In genomic region chr8:78434823-78435623, GRCm38 (mm10) we compare ENCODE assay signal across 11 mouse cellular contexts. TPM values are rescaled to one million over a fixed set of nuclear protein-coding genes. Genes with fewer than 3 reads are reported as not detected.
DNase-seq lines count a peak whose midpoint lies in the region; ATAC-seq and TF ChIP-seq lines count a peak whose summit lies in the region.
"Had no signal": no experiment of that assay in that cellular context is flagged by ENCODE, and none has a peak within 500 bp of the region (broad histone marks: within the 10 kb centered on the region; RNA-seq: fewer than 3 reads in every experiment).

No protein-coding gene starts in this region.

- 0 out of 2 replicates have a peak overlapping the region, but pooled peaks have one; percentile 9 for H3K4me3 ChIP-seq in intestine, embryonic 15.5 days (replicated peaks)
- H3K4me3 ChIP-seq in intestine, postnatal 0 days (ENCODE audit: low read depth, low read length) = no peak overlapping the region
- peak overlapping the region; percentile 52 for H3K4me3 ChIP-seq in midbrain, embryonic 16.5 days (ENCODE audit: low read depth, low read length)
- H3K4me3 ChIP-seq in left cerebral cortex, adult 2 months = no peak overlapping the region
- H3K4me3 ChIP-seq: layer of hippocampus, adult 2 months had no signal

- TF ChIP-seq POLR2A in brain, embryonic 14.5 days (IDR thresholded peaks at IDR 0.05; ENCODE audit: borderline replicate concordance, extremely low read depth, insufficient read depth, insufficient read length, poor library complexity, severe bottlenecking) = no peak

- H3K9ac ChIP-seq in intestine, embryonic 15.5 days = no peak overlapping the region
- H3K9ac ChIP-seq in intestine, postnatal 0 days (ENCODE audit: low read depth, low read length) = no peak overlapping the region
- peak overlapping the region; percentile 52 for H3K9ac ChIP-seq in midbrain, embryonic 16.5 days (ENCODE audit: low read depth, low read length)
- H3K9ac ChIP-seq: stomach, embryonic 15.5 days had no signal

- intact Hi-C loops in left cerebral cortex, adult 2 months (cut with DNase I) = no loop called here

- peak; percentile 68 for DNase-seq in brain, embryonic 14.5 days (ENCODE audit: low read depth)
- DNase-seq in urinary bladder, postnatal 14 days (ENCODE audit: low spot score) = no peak
- no peak for DNase-seq in cerebellum, adult 8-10 months
- no peak for DNase-seq in left cerebral cortex, adult 2 months (ENCODE audit: extremely low spot score in 1 of 2, low spot score in 2 of 2)

- peak overlapping the region; percentile 31 for H3K4me2 ChIP-seq in intestine, embryonic 15.5 days (replicated peaks)
- H3K4me2 ChIP-seq in intestine, postnatal 0 days (replicated peaks; ENCODE audit: low read depth) = no peak overlapping the region
- H3K4me2 ChIP-seq in midbrain, embryonic 16.5 days (ENCODE audit: low read length) = peak overlapping the region; percentile 92

- H3K36me3 ChIP-seq in intestine, embryonic 15.5 days = no peaks in the 10 kb centered on the region
- no peaks in the 10 kb centered on the region for H3K36me3 ChIP-seq in intestine, postnatal 0 days (ENCODE audit: control insufficient read depth, insufficient read depth)
- H3K36me3 ChIP-seq in midbrain, embryonic 16.5 days (ENCODE audit: control insufficient read depth, insufficient read depth, low read length) = no peaks in the 10 kb centered on the region
- H3K36me3 ChIP-seq: stomach, embryonic 15.5 days had no signal

- H3K27me3 ChIP-seq in intestine, embryonic 15.5 days (replicated peaks) = peaks cover 66% of the 10 kb centered on the region
- peaks cover 82% of the 10 kb centered on the region for H3K27me3 ChIP-seq in intestine, postnatal 0 days (replicated peaks; ENCODE audit: control insufficient read depth, insufficient read depth, low read length)
- peaks cover 24% of the 10 kb centered on the region for H3K27me3 ChIP-seq in midbrain, embryonic 16.5 days (ENCODE audit: control insufficient read depth, insufficient read depth, low read depth, low read length)

- peaks cover 13% of the 10 kb centered on the region for H3K4me1 ChIP-seq in intestine, embryonic 15.5 days (replicated peaks)
- H3K4me1 ChIP-seq in intestine, postnatal 0 days (replicated peaks; ENCODE audit: control insufficient read depth, insufficient read depth, low read length) = no peaks in the 10 kb centered on the region
- peaks cover 19% of the 10 kb centered on the region for H3K4me1 ChIP-seq in midbrain, embryonic 16.5 days (ENCODE audit: control insufficient read depth, insufficient read depth, low read length)

- TF ChIP-seq CTCF in intestine, postnatal 0 days (IDR thresholded peaks at IDR 0.05; ENCODE audit: low read depth) = no peak
- no peak for TF ChIP-seq CTCF in brain, embryonic 14.5 days (IDR thresholded peaks at IDR 0.05; ENCODE audit: borderline replicate concordance, extremely low read depth, insufficient read depth, insufficient read length)
- TF ChIP-seq CTCF in left cerebral cortex, adult 2 months (IDR thresholded peaks at IDR 0.05) = no peak

- no peak for ATAC-seq in intestine, embryonic 15.5 days
- no peak for ATAC-seq in intestine, postnatal 0 days
- ATAC-seq in granulocyte monocyte progenitor cell, adult 5-6 weeks (replicated peaks; ENCODE audit: poor library complexity, severe bottlenecking) = peak; percentile 24; the same call in 1 of the 2 replicates
- ATAC-seq in midbrain, embryonic 16.5 days = peak; percentile 26; the same call in 1 of the 2 replicates

- no peak overlapping the region for H3K27ac ChIP-seq in intestine, embryonic 15.5 days
- no peak overlapping the region for H3K27ac ChIP-seq in intestine, postnatal 0 days (ENCODE audit: low read depth, low read length)
- H3K27ac ChIP-seq in midbrain, embryonic 16.5 days (ENCODE audit: low read length) = peak overlapping the region; percentile 81
- H3K27ac ChIP-seq in left cerebral cortex, adult 2 months = no peak overlapping the region
- H3K27ac ChIP-seq: layer of hippocampus, adult 2 months; stomach, embryonic 15.5 days had no signal

- under 1% methylated on average over 62 of the region's 62 CpGs for WGBS in intestine, embryonic 15.5 days
- 2% methylated on average over 62 of the region's 62 CpGs for WGBS in intestine, postnatal 0 days
- under 1% methylated on average over 60 of the region's 62 CpGs for WGBS in midbrain, embryonic 16.5 days

- H3K9me3 ChIP-seq in intestine, embryonic 15.5 days = no peaks in the 10 kb centered on the region
- H3K9me3 ChIP-seq in intestine, postnatal 0 days (ENCODE audit: control insufficient read depth) = no peaks in the 10 kb centered on the region
- H3K9me3 ChIP-seq in midbrain, embryonic 16.5 days (replicated peaks; ENCODE audit: control insufficient read depth, low read length, poor library complexity, severe bottlenecking) = no peaks in the 10 kb centered on the region
- H3K9me3 ChIP-seq: stomach, embryonic 15.5 days had no signal

RNA-seq across cellular contexts. Expression of gene Pou4f2, which starts 1.4 kb away (rescaled TPM):
- not detected in 2 replicates for polyA plus RNA-seq in intestine, embryonic 15.5 days (2015; fragmentation: Nextera tagmentation; extraction: Ambion mirVana)
- polyA plus RNA-seq in intestine, postnatal 0 days (2015; fragmentation: Nextera tagmentation; extraction: Ambion mirVana) = not detected in 2 replicates
- polyA plus RNA-seq in brain, embryonic 14.5 days (2012; rRNA removed) = 8.9 and 16.4 TPM in 2 replicates
- total RNA-seq in granulocyte monocyte progenitor cell, adult 5-6 weeks (2014; fragmentation: Nextera tagmentation) = not detected in 2 replicates
- total RNA-seq in granulocyte monocyte progenitor cell, adult 5-6 weeks (2017) = not detected in 2 replicates
- polyA plus RNA-seq in midbrain, embryonic 16.5 days (2015; fragmentation: Nextera tagmentation; extraction: Ambion mirVana) = 15.3 and 24.7 TPM in 2 replicates
- total RNA-seq in left cerebral cortex, adult 2 months (2021) = not detected
- total RNA-seq: layer of hippocampus, adult 2 months; monocyte, adult 5-6 weeks had no signal
- polyA plus RNA-seq: stomach, embryonic 15.5 days had no signal

Comparison
In these comparisons a context has a peak if more than half of its experiments do, and no peak if none do; other contexts are left out.
1. H3K4me3 ChIP-seq: peak in intestine, embryonic 15.5 days (single experiment) and midbrain, embryonic 16.5 days (single experiment); none in intestine, postnatal 0 days (single experiment) and left cerebral cortex, adult 2 months (single experiment).
2. ATAC-seq: peak in granulocyte monocyte progenitor cell, adult 5-6 weeks (single experiment) and midbrain, embryonic 16.5 days (single experiment); none in intestine, embryonic 15.5 days (single experiment) and intestine, postnatal 0 days (single experiment).